Mouse (Mus musculus) liver, embryonic 14.5 days (tissue): ENCODE results near the gene Mapk8ip1. TPM values are rescaled to one million over a fixed set of nuclear protein-coding genes. Genes with fewer than 3 reads are reported as not detected.

ENCODE experiments used
- ATAC-seq: fragments of 200-750 bp; cut with Nextera tagmentation; 2 replicates; pipeline ENCODE4 v1.8.0; 2017; ENCODE audit warnings: moderate number of reproducible peaks, mild to moderate bottlenecking, moderate library complexity; ENCODE audit not compliant: insufficient read depth
- DNase-seq, 3 experiments: peaks; one replicate each; pipeline ENCODE4 v3.0.0-alpha.2; 2012 to 2013; ENCODE audit warnings: low read depth in 3 of 3, low spot score in 3 of 3
- H3K27ac ChIP-seq: fragments of 300-500 bp; sonication (generic); 2 replicates; pipeline ENCODE4 v1.5.1; 2014; ENCODE audit warnings: moderate library complexity, mild to moderate bottlenecking, control low read depth, inconsistent platforms
- H3K27me3 ChIP-seq: fragments of 300-500 bp; sonication (generic); 2 replicates; pipeline ENCODE4 v1.6.1; 2014; ENCODE audit warnings: mild to moderate bottlenecking, low read length, moderate library complexity; ENCODE audit not compliant: control insufficient read depth, insufficient read depth
- H3K36me3 ChIP-seq: fragments of 300-500 bp; sonication (generic); replicated peaks from 2 replicates; pipeline ENCODE4 v1.6.1; 2014; ENCODE audit warnings: low read depth; ENCODE audit not compliant: control insufficient read depth, insufficient read depth
- H3K4me1 ChIP-seq, 2 experiments: fragments of 200-500 bp in 1 of 2; fragments of 300-500 bp in 1 of 2; sonication (generic) in 1 of 2; replicated peaks; 2 replicates each; pipeline ENCODE4 v1.6.1; 2012 to 2014; ENCODE audit warnings: antibody characterized with exemption in 1 of 2, inconsistent platforms in 1 of 2, low read length in 1 of 2; ENCODE audit not compliant: control insufficient read depth in 2 of 2, insufficient read depth in 2 of 2
- H3K4me2 ChIP-seq: fragments of 300-500 bp; sonication (generic); 2 replicates; pipeline ENCODE4 v1.6.1; 2014; ENCODE audit warnings: low read depth, mild to moderate bottlenecking, control low read depth, moderate library complexity
- H3K4me3 ChIP-seq, 2 experiments: fragments of 200-500 bp in 1 of 2; fragments of 300-500 bp in 1 of 2; sonication (generic) in 1 of 2; 2 replicates each; pipeline ENCODE4 v1.5.1; 2012 to 2014; ENCODE audit warnings: low read depth in 2 of 2, low read length in 2 of 2, mild to moderate bottlenecking in 2 of 2, control low read depth in 1 of 2, inconsistent platforms in 1 of 2, moderate library complexity in 1 of 2; ENCODE audit not compliant: insufficient read depth in 1 of 2
- H3K9ac ChIP-seq: fragments of 300-500 bp; sonication (generic); replicated peaks from 2 replicates; pipeline ENCODE4 v1.6.1; 2014; ENCODE audit warnings: mild to moderate bottlenecking, control low read depth, moderate library complexity
- H3K9me3 ChIP-seq: fragments of 300-500 bp; sonication (generic); 2 replicates; pipeline ENCODE4 v1.6.1; 2016; ENCODE audit warnings: low read length, mixed read lengths; ENCODE audit not compliant: control insufficient read depth
- CTCF ChIP-seq: IDR thresholded peaks from 2 replicates; pipeline ENCODE4 v1.5.1; 2016; ENCODE audit warnings: antibody characterized with exemption, low read depth, control low read depth
- EP300 ChIP-seq: IDR thresholded peaks from 2 replicates; pipeline ENCODE4 v1.6.1; 2016; ENCODE audit warnings: antibody characterized with exemption, low read depth
- WGBS: fragments of 180-500 bp; shearing (Covaris S2); extraction: QIAGEN DNeasy Blood & Tissue Kit; methylation state at CpG from one replicate; pipeline ENCODE4 v1.1.7; 2014; ENCODE audit not compliant: insufficient replicate concordance; 5-methylcytosine and 5-hydroxymethylcytosine counted together
- polyA plus RNA-seq, 2 experiments: library from polyadenylated mRNA; depleted of rRNA in 1 of 2; stranded (reverse) in 1 of 2; unstranded in 1 of 2; fragments of >200 nt; fragmentation: Nextera tagmentation in 1 of 2; extraction: Ambion mirVana in 1 of 2; gene quantifications; 2 replicates each; pipeline versions ENCODE4 v1.2.1 to v1.2.3; 2012 to 2014

The Mapk8ip1 gene
- polyA plus RNA-seq, 2 experiments: 0.62 to 1.2 TPM

GRCm38 (mm10) chr2:92397436-92397835, 3.6 kb downstream of the Mapk8ip1 start:
- ATAC-seq: no peak
- Histone ChIP-seq H3K4me2 (no peak overlapping the region), H3K4me1 (peaks cover 0 to 2% of the 10 kb centered on the region in 2 experiments; a peak in 1 of 4 replicates), H3K36me3 (no peaks in the 10 kb centered on the region), H3K27ac (no peak overlapping the region), H3K27me3 (peaks cover 22% of the 10 kb centered on the region), H3K9me3 (no peaks in the 10 kb centered on the region), H3K9ac (no peak overlapping the region), H3K4me3 (no peak overlapping the region)
- DNase-seq: no peak
- TF ChIP-seq EP300 (no peak), CTCF (no peak)
- WGBS: 76% methylated on average over 1 of the region's 1 CpGs

GRCm38 (mm10) chr2:92395535-92395934, 5.5 kb downstream of the Mapk8ip1 start:
- WGBS: 67% methylated on average over 3 of the region's 3 CpGs
- H3K27ac ChIP-seq: no peak overlapping the region

GRCm38 (mm10) chr2:92392318-92393264, 8.5 kb downstream of the Mapk8ip1 start:
- no peak for TF ChIP-seq CTCF
- WGBS: 4% methylated on average over 26 of the region's 26 CpGs
- Histone ChIP-seq H3K4me3 (0 out of 4 replicates have a peak overlapping the region, but pooled peaks of 1 of the 2 experiments have one; percentile 20), H3K36me3 (no peaks in the 10 kb centered on the region), H3K27ac (no peak overlapping the region), H3K4me2 (no peak overlapping the region; the same call in none of the 2 replicates), H3K9me3 (no peaks in the 10 kb centered on the region), H3K9ac (no peak overlapping the region), H3K4me1 (peaks cover 0 to 4% of the 10 kb centered on the region in 2 experiments; a peak in 2 of 4 replicates), H3K27me3 (peaks cover 57% of the 10 kb centered on the region)
- DNase-seq (no peak), ATAC-seq (no peak)

More at GRCm38 (mm10) chr2:92395535-92395934, 5.5 kb downstream of the Mapk8ip1 start:
- Histone ChIP-seq H3K4me1 (no peaks in the 10 kb centered on the region), H3K9ac (no peak overlapping the region), H3K36me3 (no peaks in the 10 kb centered on the region), H3K4me3 (no peak overlapping the region), H3K4me2 (no peak overlapping the region), H3K9me3 (no peaks in the 10 kb centered on the region), H3K27me3 (peaks cover 31% of the 10 kb centered on the region)
- ATAC-seq: no peak
- DNase-seq: no peak
- TF ChIP-seq CTCF: no peak
- no peak for TF ChIP-seq EP300

- no peak overlapping the region for H3K27ac ChIP-seq
- no peak for TF ChIP-seq CTCF
- no peak for TF ChIP-seq EP300
- no peak for ATAC-seq
Measured at GRCm38 (mm10) chr2:92391703-92392317, 9.3 kb downstream of the Mapk8ip1 start.

GRCm38 (mm10) chr2:92391116-92391515, 9.9 kb downstream of the Mapk8ip1 start:
- H3K27me3 ChIP-seq: peaks cover 58% of the 10 kb centered on the region

More at GRCm38 (mm10) chr2:92391703-92392317, 9.3 kb downstream of the Mapk8ip1 start:
- Histone ChIP-seq H3K36me3 (no peaks in the 10 kb centered on the region), H3K27me3 (peaks cover 58% of the 10 kb centered on the region), H3K4me2 (no peak overlapping the region; the same call in none of the 2 replicates), H3K4me3 (0 out of 4 replicates have a peak overlapping the region, but pooled peaks have one; percentile 10 to 20), H3K9me3 (no peaks in the 10 kb centered on the region), H3K9ac (no peak overlapping the region), H3K4me1 (peaks cover 0 to 4% of the 10 kb centered on the region in 2 experiments; a peak in 2 of 4 replicates)
- 35% methylated on average over 11 of the region's 11 CpGs for WGBS
- DNase-seq: no peak

More at GRCm38 (mm10) chr2:92391116-92391515, 9.9 kb downstream of the Mapk8ip1 start:
- ATAC-seq: no peak
- Histone ChIP-seq H3K4me2 (no peak overlapping the region), H3K9ac (no peak overlapping the region), H3K36me3 (no peaks in the 10 kb centered on the region), H3K9me3 (no peaks in the 10 kb centered on the region), H3K4me3 (no peak overlapping the region), H3K4me1 (peaks cover 0 to 4% of the 10 kb centered on the region in 2 experiments; a peak in 2 of 4 replicates), H3K27ac (no peak overlapping the region)
- DNase-seq: no peak
- WGBS: 64% methylated on average over 8 of the region's 8 CpGs
- TF ChIP-seq CTCF (no peak), EP300 (no peak)
